Mouse (Mus musculus) hindbrain, embryonic 14.5 days (tissue): ENCODE measurements around the gene Lrrc28. TPM values are rescaled to one million over a fixed set of nuclear protein-coding genes. Genes with fewer than 3 reads are reported as not detected.

ENCODE experiments used
- ATAC-seq: fragments of 200-750 bp; cut with Nextera tagmentation; 2 replicates; pipeline ENCODE4 v1.8.0; 2017; ENCODE audit warnings: moderate number of reproducible peaks, mild to moderate bottlenecking, moderate TSS enrichment, moderate library complexity; ENCODE audit not compliant: low FRiP score
- DNase-seq: peaks from one replicate; pipeline ENCODE4 v3.0.0-alpha.2; 2015; ENCODE audit warnings: low spot score
- H3K27ac ChIP-seq: fragments of 300-500 bp; sonication (generic); 2 replicates; pipeline ENCODE4 v1.5.1; 2014; ENCODE audit warnings: mild to moderate bottlenecking, moderate library complexity
- H3K27me3 ChIP-seq: fragments of 300-500 bp; sonication (generic); 2 replicates; pipeline ENCODE4 v1.6.1; 2014; ENCODE audit warnings: mild to moderate bottlenecking, low read length, mixed read lengths; ENCODE audit not compliant: control insufficient read depth, insufficient read depth
- H3K36me3 ChIP-seq: fragments of 300-500 bp; sonication (generic); replicated peaks from 2 replicates; pipeline ENCODE4 v1.6.1; 2014; ENCODE audit not compliant: control insufficient read depth, insufficient read depth
- H3K4me1 ChIP-seq: fragments of 300-500 bp; sonication (generic); replicated peaks from 2 replicates; pipeline ENCODE4 v1.6.1; 2014; ENCODE audit warnings: antibody characterized with exemption, low read length, mixed read lengths; ENCODE audit not compliant: control insufficient read depth, insufficient read depth
- H3K4me2 ChIP-seq: fragments of 300-500 bp; sonication (generic); replicated peaks from 2 replicates; pipeline ENCODE4 v1.6.1; 2014; ENCODE audit warnings: mild to moderate bottlenecking, moderate library complexity
- H3K4me3 ChIP-seq: fragments of 300-500 bp; sonication (generic); replicated peaks from 2 replicates; pipeline ENCODE4 v1.5.1; 2014; ENCODE audit warnings: mild to moderate bottlenecking, low read length
- H3K9ac ChIP-seq: fragments of 300-500 bp; sonication (generic); 2 replicates; pipeline ENCODE4 v1.6.1; 2014
- H3K9me3 ChIP-seq: fragments of 300-500 bp; sonication (generic); 2 replicates; pipeline ENCODE4 v1.6.1; 2016; ENCODE audit warnings: low read length; ENCODE audit not compliant: control insufficient read depth
- WGBS: fragments of 180-500 bp; shearing (Covaris S2); extraction: QIAGEN DNeasy Blood & Tissue Kit; methylation state at CpG from one replicate; pipeline ENCODE4 v1.1.7; 2014; 5-methylcytosine and 5-hydroxymethylcytosine counted together
- polyA plus RNA-seq: library from polyadenylated mRNA; unstranded; fragments of >200 nt; fragmentation: Nextera tagmentation; extraction: Ambion mirVana; gene quantifications from 2 replicates; pipeline ENCODE4 v1.2.1, GENCODE M21; 2014

The Lrrc28 gene
- polyA plus RNA-seq, 1 experiment from 2014 or later: 28.4 TPM

DNA sequence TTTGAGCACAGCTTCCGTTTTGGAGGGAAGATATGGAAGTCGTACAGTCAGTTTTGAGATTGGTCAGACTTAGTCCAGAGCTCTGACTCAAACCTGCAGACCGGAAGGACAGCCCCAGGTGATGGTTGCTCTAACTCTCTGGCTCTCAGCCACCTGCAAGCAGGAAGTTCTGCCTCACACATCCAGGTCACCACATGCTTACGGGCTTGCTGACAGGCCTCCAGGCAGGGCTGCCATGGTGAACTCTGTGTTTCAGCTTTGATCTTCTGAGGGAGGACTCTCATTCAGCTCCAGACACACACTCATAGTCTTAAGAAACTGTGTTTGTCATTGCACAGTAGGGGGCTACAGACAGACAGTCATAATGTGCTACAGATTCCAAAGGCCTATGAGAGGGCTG is 161.4 kb downstream of the Lrrc28 start:
- 87% methylated on average over 4 of the region's 4 CpGs for WGBS
- Histone ChIP-seq H3K27me3 (no peaks in the 10 kb centered on the region), H3K27ac (no peak overlapping the region), H3K4me2 (no peak overlapping the region), H3K4me3 (no peak overlapping the region), H3K4me1 (0 out of 2 replicates have a peak, but pooled peaks cover 12% of the 10 kb centered on the region), H3K36me3 (no peaks in the 10 kb centered on the region), H3K9ac (no peak overlapping the region), H3K9me3 (no peaks in the 10 kb centered on the region)
- DNase-seq (no peak), ATAC-seq (no peak)

DNA sequence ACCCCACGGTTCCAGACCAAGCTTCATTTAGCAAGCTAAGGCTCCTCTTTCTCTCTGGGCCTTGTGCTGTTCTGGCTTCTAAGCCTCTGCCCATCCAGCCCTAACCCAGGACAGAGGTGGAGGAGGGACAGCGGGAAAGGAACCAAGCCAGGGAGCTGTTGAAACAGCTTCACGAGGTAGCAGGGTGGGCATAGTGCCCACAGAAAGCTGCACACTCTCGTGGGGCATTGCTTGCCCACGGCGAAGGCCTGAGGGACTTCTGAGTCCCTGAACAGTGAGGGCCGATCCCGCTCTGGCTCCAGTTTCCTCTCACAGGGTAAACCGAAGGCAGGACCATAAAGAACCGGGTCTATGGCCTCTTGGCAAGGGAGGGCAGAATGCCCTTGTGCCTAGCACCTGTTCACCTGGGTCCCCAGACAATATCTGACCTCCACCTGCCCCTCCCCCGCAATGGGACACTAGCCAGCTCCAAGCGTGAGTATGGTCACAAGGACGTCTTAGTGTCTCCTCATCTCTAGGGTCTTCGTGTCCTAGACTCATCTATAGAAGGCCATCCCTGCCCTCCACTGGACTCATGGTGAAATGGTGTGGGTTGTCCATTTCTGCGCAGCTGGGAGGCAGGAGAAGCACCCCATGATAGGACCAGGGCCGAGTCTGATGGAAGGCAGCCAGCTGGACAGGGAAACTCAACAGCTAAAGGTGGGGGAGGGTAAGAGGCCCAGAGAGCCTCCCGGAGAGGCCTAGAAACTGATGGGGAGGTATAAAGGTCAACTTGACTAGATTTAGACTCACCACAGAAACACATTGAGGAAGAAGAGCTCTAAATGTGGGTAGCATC is 165.3 kb downstream of the Lrrc28 start:
- ATAC-seq (no peak), DNase-seq (no peak)
- H3K9ac ChIP-seq: no peak overlapping the region
- 77% methylated on average over 17 of the region's 17 CpGs for WGBS
- no peaks in the 10 kb centered on the region for H3K36me3 ChIP-seq
- no peaks in the 10 kb centered on the region for H3K27me3 ChIP-seq
- no peak overlapping the region for H3K27ac ChIP-seq
- H3K4me3 ChIP-seq: no peak overlapping the region
- H3K4me2 ChIP-seq: no peak overlapping the region
- no peaks in the 10 kb centered on the region for H3K9me3 ChIP-seq
- H3K4me1 ChIP-seq: peaks cover 7% of the 10 kb centered on the region

DNA sequence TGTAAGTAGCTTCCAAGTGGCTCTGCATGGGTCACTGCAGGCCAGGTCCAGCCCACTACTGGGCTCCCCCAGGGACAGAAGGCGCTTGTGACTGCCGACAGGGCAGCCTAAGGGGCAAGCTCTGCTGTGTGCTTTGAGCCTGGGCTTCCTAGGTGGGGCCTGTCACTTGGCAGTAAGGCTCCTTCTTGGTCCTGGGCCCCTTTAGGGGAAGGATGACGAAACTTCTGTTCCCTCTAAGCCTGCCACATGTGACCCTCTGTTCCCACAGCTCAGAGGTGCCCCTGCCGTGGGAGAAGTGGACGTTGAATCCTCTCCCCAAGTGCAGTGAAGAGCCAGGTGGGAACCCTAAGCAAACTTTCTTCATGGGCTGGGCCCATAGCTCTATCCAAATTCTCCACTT is 165.9 kb downstream of the Lrrc28 start:
- 55% methylated on average over 5 of the region's 5 CpGs for WGBS
- Histone ChIP-seq H3K4me1 (peaks cover 7% of the 10 kb centered on the region), H3K27ac (no peak overlapping the region), H3K9ac (no peak overlapping the region), H3K36me3 (no peaks in the 10 kb centered on the region), H3K4me3 (no peak overlapping the region), H3K27me3 (no peaks in the 10 kb centered on the region), H3K9me3 (no peaks in the 10 kb centered on the region), H3K4me2 (no peak overlapping the region)
- ATAC-seq (no peak), DNase-seq (no peak)

DNA sequence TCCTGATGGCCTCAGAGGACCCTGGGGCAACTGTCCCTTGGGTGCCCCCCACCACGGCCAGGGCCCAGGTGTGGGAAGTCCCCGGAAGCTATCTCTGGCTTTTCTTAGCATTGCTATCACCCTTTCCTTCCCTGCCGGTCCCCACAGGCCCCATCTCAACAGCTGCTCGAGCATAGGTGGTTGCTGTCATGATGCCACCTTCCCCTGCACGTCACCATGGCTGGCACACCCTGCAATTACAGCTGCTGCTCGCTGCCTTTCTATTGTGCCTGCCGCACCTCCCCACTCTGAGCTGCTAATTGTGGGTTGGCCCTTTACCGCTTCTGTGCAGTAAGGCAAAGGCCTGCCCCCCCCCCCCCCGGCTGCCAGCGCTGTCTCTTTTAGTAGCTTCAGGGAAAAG is 167.1 kb downstream of the Lrrc28 start:
- peak; percentile 47; the same call in 1 of the 2 replicates for ATAC-seq
- peak overlapping the region; percentile 21; the same call in 1 of the 2 replicates for H3K4me2 ChIP-seq
- H3K27ac ChIP-seq: peak overlapping the region; percentile 49; the same call in 1 of the 2 replicates

DNA sequence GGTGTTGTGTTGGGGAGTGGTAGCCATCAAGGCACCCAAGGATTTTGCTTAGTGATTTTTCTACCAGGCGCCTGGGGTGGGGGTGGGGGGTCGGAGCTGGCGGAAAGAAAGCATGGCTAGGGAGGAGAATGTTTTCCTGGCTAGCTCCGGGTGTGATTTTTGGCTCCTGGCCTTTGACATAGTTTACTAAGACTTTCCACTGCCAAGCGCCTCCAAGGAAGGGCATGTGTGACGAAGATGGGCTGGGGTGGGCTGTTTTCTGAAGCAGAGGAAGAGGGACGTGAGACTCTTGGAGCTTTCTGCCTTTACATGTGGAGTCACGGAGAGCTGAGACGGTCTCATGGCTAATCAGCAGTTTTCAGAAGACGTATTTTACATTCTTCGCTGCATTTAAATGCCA is 173.8 kb downstream of the Lrrc28 start:
- ATAC-seq: no peak
- no peaks in the 10 kb centered on the region for H3K36me3 ChIP-seq
- no peak overlapping the region for H3K27ac ChIP-seq
- peaks cover 8% of the 10 kb centered on the region for H3K4me1 ChIP-seq
- 80% methylated on average over 11 of the region's 11 CpGs for WGBS
- H3K4me3 ChIP-seq: no peak overlapping the region
- no peak overlapping the region for H3K4me2 ChIP-seq
- DNase-seq: no peak
- H3K9me3 ChIP-seq: no peaks in the 10 kb centered on the region
- no peaks in the 10 kb centered on the region for H3K27me3 ChIP-seq
- no peak overlapping the region for H3K9ac ChIP-seq

More for the DNA sequence above, 167.1 kb downstream of the Lrrc28 start:
- peak; percentile 36 for DNase-seq
- Histone ChIP-seq H3K27me3 (no peaks in the 10 kb centered on the region), H3K36me3 (no peaks in the 10 kb centered on the region), H3K9me3 (no peaks in the 10 kb centered on the region), H3K4me1 (peaks cover 7% of the 10 kb centered on the region), H3K4me3 (no peak overlapping the region), H3K9ac (no peak overlapping the region)
- WGBS: 34% methylated on average over 8 of the region's 10 CpGs

DNA sequence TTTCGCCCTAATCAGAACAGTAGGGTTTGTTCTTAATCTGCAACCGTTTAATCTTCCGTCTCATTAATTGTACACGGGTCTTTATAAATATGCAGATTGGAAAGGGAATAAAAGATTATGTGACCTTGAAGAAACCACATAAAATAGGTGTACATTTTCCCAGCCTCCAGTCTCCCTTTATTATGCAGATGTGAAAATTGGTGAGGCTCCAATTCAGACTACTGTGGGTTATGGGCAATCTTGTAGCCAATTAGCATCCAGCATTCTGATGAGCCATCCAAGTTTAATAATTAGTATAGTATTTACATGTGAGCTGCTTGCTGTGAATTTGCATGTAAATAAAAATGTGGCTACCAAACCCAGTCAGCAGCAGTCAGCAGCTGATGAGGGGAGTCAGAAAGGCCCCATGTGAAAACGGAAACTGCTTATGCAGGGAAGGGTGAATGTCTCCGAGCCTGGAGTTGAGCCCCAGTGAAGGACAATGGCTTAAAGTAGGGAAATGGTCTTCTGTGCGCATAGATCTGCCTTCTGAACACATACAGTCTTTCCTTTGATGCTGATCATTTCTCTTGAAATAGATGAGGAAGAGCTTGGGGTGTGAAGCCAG is 176.2 kb downstream of the Lrrc28 start:
- ATAC-seq (peak; percentile 68), DNase-seq (no peak)
- WGBS: 26% methylated on average over 7 of the region's 7 CpGs
- H3K9ac ChIP-seq: no peak overlapping the region
- H3K27ac ChIP-seq: peak overlapping the region; percentile 59; the same call in 1 of the 2 replicates
- no peaks in the 10 kb centered on the region for H3K27me3 ChIP-seq
- H3K36me3 ChIP-seq: no peaks in the 10 kb centered on the region
- 0 out of 2 replicates have a peak overlapping the region, but pooled peaks have one; percentile 2 for H3K4me2 ChIP-seq
- no peaks in the 10 kb centered on the region for H3K9me3 ChIP-seq
- peaks cover 8% of the 10 kb centered on the region for H3K4me1 ChIP-seq
- no peak overlapping the region for H3K4me3 ChIP-seq

DNA sequence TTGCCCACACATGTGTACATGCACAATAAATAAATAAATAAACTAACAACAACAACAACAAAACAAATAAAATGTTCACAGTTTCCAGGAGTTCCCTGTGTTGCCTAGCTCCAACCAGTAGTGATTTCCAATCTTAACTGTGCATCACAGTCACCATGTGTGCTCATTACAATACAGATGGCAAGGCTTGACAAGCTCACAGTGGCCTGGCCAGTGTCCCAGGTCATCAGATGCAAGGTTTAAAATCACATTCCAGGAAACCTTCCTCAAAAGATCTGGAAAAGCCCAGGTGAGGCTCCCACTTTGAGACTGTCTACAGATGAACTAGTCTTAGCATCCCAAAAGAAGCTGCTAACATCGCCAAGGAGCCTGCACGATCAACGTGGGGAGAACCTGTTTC is 176.9 kb downstream of the Lrrc28 start:
- ATAC-seq (no peak), DNase-seq (no peak)
- WGBS: 65% methylated on average over 3 of the region's 3 CpGs
- Histone ChIP-seq H3K4me1 (peaks cover 8% of the 10 kb centered on the region), H3K36me3 (no peaks in the 10 kb centered on the region), H3K27ac (peak overlapping the region; percentile 49; the same call in 1 of the 2 replicates), H3K9me3 (no peaks in the 10 kb centered on the region), H3K27me3 (no peaks in the 10 kb centered on the region), H3K9ac (no peak overlapping the region), H3K4me3 (no peak overlapping the region), H3K4me2 (no peak overlapping the region)

DNA sequence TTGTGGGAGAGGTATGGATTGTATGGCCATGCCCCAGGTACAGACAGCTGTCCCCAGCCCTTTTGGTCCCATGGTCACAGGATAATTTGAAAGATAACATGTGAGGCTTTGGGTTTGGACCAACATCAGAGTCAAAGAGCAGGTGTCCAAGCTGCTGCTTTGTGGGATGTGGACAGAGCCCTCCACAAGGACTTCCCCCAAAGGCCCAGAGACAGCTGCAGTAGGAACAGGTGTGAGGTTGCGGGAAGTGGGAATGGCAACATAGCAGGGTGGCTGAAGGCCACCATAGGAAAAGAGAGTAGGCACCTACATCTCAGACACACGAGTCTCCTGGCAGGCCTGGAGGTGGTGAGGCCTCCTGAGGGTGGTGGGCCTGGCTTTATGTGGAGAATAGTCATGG is 178.7 kb downstream of the Lrrc28 start:
- Histone ChIP-seq H3K4me2 (no peak overlapping the region), H3K27me3 (no peaks in the 10 kb centered on the region), H3K4me3 (no peak overlapping the region), H3K4me1 (peaks cover 20% of the 10 kb centered on the region), H3K36me3 (no peaks in the 10 kb centered on the region), H3K9ac (no peak overlapping the region), H3K27ac (no peak overlapping the region), H3K9me3 (no peaks in the 10 kb centered on the region)
- 89% methylated on average over 2 of the region's 2 CpGs for WGBS
- DNase-seq (no peak), ATAC-seq (no peak)

DNA sequence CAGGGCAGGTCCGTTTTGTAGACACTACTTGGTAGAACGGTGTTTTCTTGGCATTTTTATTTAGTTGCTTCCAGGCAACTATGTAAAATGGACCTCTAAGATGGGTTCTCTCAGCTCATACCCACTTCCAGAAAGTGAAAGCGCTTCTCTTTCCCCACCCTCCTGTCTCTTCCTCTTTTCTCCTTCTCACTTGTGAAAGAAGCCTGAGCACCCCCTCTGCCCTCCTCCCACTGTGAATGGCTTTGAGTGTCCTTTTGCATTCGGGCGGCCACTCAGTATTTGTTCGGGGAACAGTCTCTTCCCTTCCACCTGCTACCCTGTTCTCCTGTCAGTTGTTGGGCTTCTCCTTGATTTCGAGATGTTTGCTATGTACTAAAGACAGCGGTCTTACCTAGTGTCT is 180.4 kb downstream of the Lrrc28 start:
- 89% methylated on average over 8 of the region's 8 CpGs for WGBS
- no peak overlapping the region for H3K27ac ChIP-seq
- DNase-seq (no peak), ATAC-seq (no peak)
- H3K4me1 ChIP-seq: peaks cover 19% of the 10 kb centered on the region
- no peaks in the 10 kb centered on the region for H3K27me3 ChIP-seq
- H3K9ac ChIP-seq: no peak overlapping the region
- H3K4me2 ChIP-seq: no peak overlapping the region
- no peak overlapping the region for H3K4me3 ChIP-seq
- H3K36me3 ChIP-seq: no peaks in the 10 kb centered on the region
- no peaks in the 10 kb centered on the region for H3K9me3 ChIP-seq
